Mouse (Mus musculus) C2C12 (cell line): ENCODE results near the gene Cpne4.

Source experiments
- CTCF ChIP-seq: IDR thresholded peaks from one replicate; pipeline ENCODE4 v1.5.1; 2011; ENCODE audit not compliant: control insufficient read depth, insufficient read depth, insufficient read length
- MAX ChIP-seq: IDR thresholded peaks from one replicate; pipeline ENCODE4 v1.6.1; 2011; ENCODE audit warnings: mild to moderate bottlenecking, control low read depth
- MYOG ChIP-seq: IDR thresholded peaks from one replicate; pipeline ENCODE4 v1.6.1; 2011; ENCODE audit not compliant: control insufficient read depth, insufficient read length; ENCODE audit errors: extremely low read depth
- USF1 ChIP-seq: IDR thresholded peaks from one replicate; pipeline ENCODE4 v1.6.1; 2011; ENCODE audit warnings: low read depth, mild to moderate bottlenecking, control low read depth, moderate library complexity

DNA sequence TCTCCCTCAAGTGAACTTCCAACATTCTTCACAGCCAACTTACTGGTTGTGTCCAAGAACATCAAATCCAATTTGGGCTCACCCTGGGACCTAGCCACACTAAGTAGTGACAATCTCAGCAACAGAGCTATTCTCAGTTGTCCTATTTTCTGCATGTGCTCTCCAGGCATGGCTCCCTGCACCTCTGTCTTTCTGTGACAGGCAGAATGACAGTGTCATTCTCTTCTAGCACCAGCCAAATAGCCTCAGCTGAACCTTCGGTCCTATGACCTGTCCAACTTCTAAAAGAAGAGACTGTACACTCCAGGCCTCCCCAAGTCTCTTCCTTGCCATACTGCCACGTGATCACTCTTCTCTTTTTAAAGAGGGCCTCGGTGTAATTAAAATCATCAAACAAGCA is 481.2 kb downstream of the Cpne4 start:
- TF ChIP-seq CTCF (no peak), MYOG (no peak), USF1 (no peak), MAX (no peak)
